In genomic region chr19:46434148-46434547, GRCm38 (mm10) we compare ENCODE assay signal across 20 mouse cellular contexts. TPM values are rescaled to one million over a fixed set of nuclear protein-coding genes. Genes with fewer than 3 reads are reported as not detected.
DNase-seq lines count a peak whose midpoint lies in the region; ATAC-seq and TF ChIP-seq lines count a peak whose summit lies in the region.
"Had no signal": no experiment of that assay in that cellular context is flagged by ENCODE, and none has a peak within 500 bp of the region (broad histone marks: within the 10 kb centered on the region; RNA-seq: fewer than 3 reads in every experiment).

No protein-coding gene starts in this region.

- peak overlapping the region; percentile 78 for H3K27ac ChIP-seq in forebrain, embryonic 10.5 days
- no peak overlapping the region for H3K27ac ChIP-seq in forebrain, embryonic 15.5 days (replicated peaks)
- no peak overlapping the region for H3K27ac ChIP-seq in kidney, adult 2 months (ENCODE audit: insufficient read depth, low read depth, low read length)
- no peak overlapping the region for H3K27ac ChIP-seq in kidney, embryonic 16.5 days (ENCODE audit: low read length)
- peak overlapping the region; percentile 76 for H3K27ac ChIP-seq in embryonic facial prominence, embryonic 14.5 days (replicated peaks; ENCODE audit: low read depth, low read length)
- 0 out of 2 replicates have a peak overlapping the region, but pooled peaks have one; percentile 32 for H3K27ac ChIP-seq in midbrain, postnatal 0 days (ENCODE audit: low read depth, low read length)
- H3K27ac ChIP-seq: left cerebral cortex, adult 2 months; liver, embryonic 15.5 days had no signal

- 68% methylated on average over 9 of the region's 9 CpGs for WGBS in forebrain, embryonic 10.5 days
- WGBS in forebrain, embryonic 15.5 days = 77% methylated on average over 9 of the region's 9 CpGs
- 40% methylated on average over 9 of the region's 9 CpGs for WGBS in kidney, adult 2 months
- 58% methylated on average over 9 of the region's 9 CpGs for WGBS in kidney, embryonic 16.5 days
- WGBS in embryonic facial prominence, embryonic 14.5 days = 42% methylated on average over 9 of the region's 9 CpGs
- 61% methylated on average over 9 of the region's 9 CpGs for WGBS in midbrain, postnatal 0 days

- no peak overlapping the region for H3K4me3 ChIP-seq in forebrain, embryonic 10.5 days
- no peak overlapping the region for H3K4me3 ChIP-seq in forebrain, embryonic 15.5 days
- no peak overlapping the region for H3K4me3 ChIP-seq in kidney, adult 2 months (ENCODE audit: insufficient read depth, low read depth, low read length)
- H3K4me3 ChIP-seq in kidney, embryonic 16.5 days (ENCODE audit: low read length) = no peak overlapping the region
- no peak overlapping the region for H3K4me3 ChIP-seq in embryonic facial prominence, embryonic 14.5 days (ENCODE audit: low read depth, low read length)
- H3K4me3 ChIP-seq in midbrain, postnatal 0 days (ENCODE audit: low read depth, low read length) = no peak overlapping the region
- H3K4me3 ChIP-seq: heart, embryonic 12.5 days; left cerebral cortex, adult 2 months; liver, embryonic 15.5 days; myocyte had no signal

- H3K4me2 ChIP-seq in forebrain, embryonic 15.5 days (replicated peaks) = no peak overlapping the region
- H3K4me2 ChIP-seq in kidney, embryonic 16.5 days (replicated peaks; ENCODE audit: low read depth, low read length) = no peak overlapping the region
- no peak overlapping the region for H3K4me2 ChIP-seq in embryonic facial prominence, embryonic 14.5 days (ENCODE audit: low read depth, low read length)
- no peak overlapping the region for H3K4me2 ChIP-seq in midbrain, postnatal 0 days (ENCODE audit: low read depth, low read length, poor library complexity, severe bottlenecking)
- H3K4me2 ChIP-seq: heart, embryonic 12.5 days; liver, embryonic 15.5 days had no signal

- peaks cover 25% of the 10 kb centered on the region for H3K36me3 ChIP-seq in forebrain, embryonic 10.5 days (replicated peaks)
- H3K36me3 ChIP-seq in forebrain, embryonic 15.5 days = no peaks in the 10 kb centered on the region
- no peaks in the 10 kb centered on the region for H3K36me3 ChIP-seq in kidney, adult 2 months (ENCODE audit: control insufficient read depth, insufficient read depth, low read length)
- 0 out of 2 replicates have a peak, but pooled peaks cover 5% of the 10 kb centered on the region for H3K36me3 ChIP-seq in kidney, embryonic 16.5 days (ENCODE audit: insufficient read depth, low read length)
- H3K36me3 ChIP-seq in embryonic facial prominence, embryonic 14.5 days (ENCODE audit: control insufficient read depth, insufficient read depth, low read length) = no peaks in the 10 kb centered on the region
- no peaks in the 10 kb centered on the region for H3K36me3 ChIP-seq in midbrain, postnatal 0 days (ENCODE audit: insufficient read depth, low read length)
- H3K36me3 ChIP-seq: liver, embryonic 15.5 days had no signal

- H3K4me1 ChIP-seq in forebrain, embryonic 10.5 days = peaks cover 44% of the 10 kb centered on the region
- peaks cover 13% of the 10 kb centered on the region; the same call in 1 of the 2 replicates for H3K4me1 ChIP-seq in forebrain, embryonic 15.5 days
- peaks cover 10% of the 10 kb centered on the region for H3K4me1 ChIP-seq in kidney, adult 2 months (ENCODE audit: control insufficient read depth, insufficient read depth, low read length)
- peaks cover 7% of the 10 kb centered on the region; the same call in 1 of the 2 replicates for H3K4me1 ChIP-seq in kidney, embryonic 16.5 days (ENCODE audit: insufficient read depth, low read length)
- peaks cover 21% of the 10 kb centered on the region for H3K4me1 ChIP-seq in embryonic facial prominence, embryonic 14.5 days (ENCODE audit: control insufficient read depth, insufficient read depth, low read length)
- peaks cover 5% of the 10 kb centered on the region; the same call in 1 of the 2 replicates for H3K4me1 ChIP-seq in midbrain, postnatal 0 days (ENCODE audit: insufficient read depth, low read length)
- H3K4me1 ChIP-seq: liver, embryonic 15.5 days had no signal

- DNase-seq in forebrain, embryonic 10.5 days (ENCODE audit: extremely low spot score, low spot score) = no peak
- peak; percentile 63 for DNase-seq in kidney, adult 2 months
- no peak for DNase-seq in embryonic facial prominence, embryonic 14.5 days (ENCODE audit: low spot score)
- DNase-seq in midbrain, postnatal 0 days (ENCODE audit: low spot score) = no peak
- no peak for DNase-seq in gastrocnemius, adult 18-20 months (ENCODE audit: low spot score)
- no peak for DNase-seq in heart, adult 9 months (ENCODE audit: low spot score in 2 of 2)
- DNase-seq: cerebellum, postnatal 36 days; gastrocnemius, postnatal 36 days; kidney, postnatal 14 days; spleen, adult 18-20 months; thymus, adult 2 months had no signal

- no peak overlapping the region for H3K9ac ChIP-seq in forebrain, embryonic 15.5 days (replicated peaks)
- H3K9ac ChIP-seq in kidney, embryonic 16.5 days (replicated peaks; ENCODE audit: low read length) = no peak overlapping the region
- no peak overlapping the region for H3K9ac ChIP-seq in embryonic facial prominence, embryonic 14.5 days (ENCODE audit: low read depth, low read length)
- H3K9ac ChIP-seq in midbrain, postnatal 0 days (replicated peaks; ENCODE audit: low read length, poor library complexity, severe bottlenecking) = no peak overlapping the region
- H3K9ac ChIP-seq: heart, embryonic 12.5 days; liver, embryonic 15.5 days had no signal

- no peak for TF ChIP-seq CTCF in kidney, adult 2 months (conservative IDR thresholded peaks at IDR 0.05; ENCODE audit: insufficient read depth, insufficient read length, low read depth, low read length)
- no peak for TF ChIP-seq CTCF in midbrain, postnatal 0 days (IDR thresholded peaks at IDR 0.05)

- 0 out of 2 replicates have a peak, but pooled peaks cover 3% of the 10 kb centered on the region for H3K9me3 ChIP-seq in forebrain, embryonic 10.5 days
- no peaks in the 10 kb centered on the region for H3K9me3 ChIP-seq in forebrain, embryonic 15.5 days
- no peaks in the 10 kb centered on the region for H3K9me3 ChIP-seq in kidney, embryonic 16.5 days (ENCODE audit: low read length)
- no peaks in the 10 kb centered on the region for H3K9me3 ChIP-seq in embryonic facial prominence, embryonic 14.5 days (ENCODE audit: control insufficient read depth, low read length)
- no peaks in the 10 kb centered on the region for H3K9me3 ChIP-seq in midbrain, postnatal 0 days (ENCODE audit: low read length)
- H3K9me3 ChIP-seq: heart, embryonic 12.5 days; liver, embryonic 15.5 days had no signal

- no peaks in the 10 kb centered on the region for H3K27me3 ChIP-seq in forebrain, embryonic 10.5 days (ENCODE audit: poor library complexity, severe bottlenecking)
- H3K27me3 ChIP-seq in forebrain, embryonic 15.5 days = no peaks in the 10 kb centered on the region
- no peaks in the 10 kb centered on the region for H3K27me3 ChIP-seq in kidney, adult 2 months (replicated peaks; ENCODE audit: control insufficient read depth, insufficient read depth, low read length)
- H3K27me3 ChIP-seq in kidney, embryonic 16.5 days (ENCODE audit: insufficient read depth, low read length) = no peaks in the 10 kb centered on the region
- no peaks in the 10 kb centered on the region for H3K27me3 ChIP-seq in embryonic facial prominence, embryonic 14.5 days (replicated peaks; ENCODE audit: control insufficient read depth, insufficient read depth, low read length)
- H3K27me3 ChIP-seq in midbrain, postnatal 0 days (ENCODE audit: insufficient read depth, low read length) = no peaks in the 10 kb centered on the region
- H3K27me3 ChIP-seq: CH12.LX; heart, embryonic 12.5 days; liver, embryonic 15.5 days had no signal

- no peak for TF ChIP-seq POLR2A in kidney, adult 2 months (IDR thresholded peaks at IDR 0.05; ENCODE audit: low read depth, low read length)

- no peak for ATAC-seq in forebrain, embryonic 15.5 days (replicated peaks)
- no peak for ATAC-seq in kidney, embryonic 16.5 days (ENCODE audit: low FRiP score, low TSS enrichment)
- no peak for ATAC-seq in embryonic facial prominence, embryonic 14.5 days (ENCODE audit: low read depth)
- no peak for ATAC-seq in midbrain, postnatal 0 days (ENCODE audit: low FRiP score)
- ATAC-seq: intestine, postnatal 0 days; lung, postnatal 0 days had no signal

RNA-seq across cellular contexts. Expression of gene Sufu, which starts 37.5 kb away (rescaled TPM):
- polyA plus RNA-seq in forebrain, embryonic 10.5 days (2016; fragmentation: Nextera tagmentation; extraction: Ambion mirVana) = 47.5 and 50.8 TPM in 2 replicates
- polyA plus RNA-seq in forebrain, embryonic 15.5 days (2015; fragmentation: Nextera tagmentation; extraction: Ambion mirVana) = 28.9 and 30.5 TPM in 2 replicates
- polyA plus RNA-seq in kidney, adult 2 months (2012; rRNA removed) = 38.2 and 39.7 TPM in 2 replicates
- 50.7 and 54.0 TPM in 2 replicates for polyA plus RNA-seq in kidney, embryonic 16.5 days (2015; fragmentation: Nextera tagmentation; extraction: Ambion mirVana)
- 34.3 and 39.8 TPM in 2 replicates for polyA plus RNA-seq in embryonic facial prominence, embryonic 14.5 days (2014; fragmentation: Nextera tagmentation; extraction: Ambion mirVana)
- 11.5 and 14.4 TPM in 2 replicates for total RNA-seq in midbrain, postnatal 0 days (2014; rRNA removed)
- 13.2 and 14.5 TPM in 2 replicates for polyA plus RNA-seq in midbrain, postnatal 0 days (2015; fragmentation: Nextera tagmentation; extraction: Ambion mirVana)
- total RNA-seq in gastrocnemius, adult 18-20 months (2021) = 1 to 10 TPM; 5.0 to 5.4 TPM

RNA-seq across cellular contexts. Expression of gene Actr1a, which starts 38.6 kb away (rescaled TPM):
- polyA plus RNA-seq in forebrain, embryonic 10.5 days (2016; fragmentation: Nextera tagmentation; extraction: Ambion mirVana) = 172 and 185 TPM in 2 replicates
- 374 and 380 TPM in 2 replicates for polyA plus RNA-seq in forebrain, embryonic 15.5 days (2015; fragmentation: Nextera tagmentation; extraction: Ambion mirVana)
- 73.8 and 80.4 TPM in 2 replicates for polyA plus RNA-seq in kidney, adult 2 months (2012; rRNA removed)
- 143 and 144 TPM in 2 replicates for polyA plus RNA-seq in kidney, embryonic 16.5 days (2015; fragmentation: Nextera tagmentation; extraction: Ambion mirVana)
- 137 and 156 TPM in 2 replicates for polyA plus RNA-seq in embryonic facial prominence, embryonic 14.5 days (2014; fragmentation: Nextera tagmentation; extraction: Ambion mirVana)
- total RNA-seq in midbrain, postnatal 0 days (2014; rRNA removed) = 356 and 359 TPM in 2 replicates
- 327 and 343 TPM in 2 replicates for polyA plus RNA-seq in midbrain, postnatal 0 days (2015; fragmentation: Nextera tagmentation; extraction: Ambion mirVana)
- total RNA-seq in gastrocnemius, adult 18-20 months (2021) = 10 to 100 TPM; 51.8 to 57.1 TPM

Comparison
In these comparisons a context has a peak if more than half of its experiments do, and no peak if none do; other contexts are left out.
1. H3K27ac ChIP-seq: peak in forebrain, embryonic 10.5 days (single experiment), embryonic facial prominence, embryonic 14.5 days (single experiment) and midbrain, postnatal 0 days (single experiment); none in forebrain, embryonic 15.5 days (single experiment), kidney, adult 2 months (single experiment) and kidney, embryonic 16.5 days (single experiment).